Mouse (Mus musculus) fibroblast of lung, adult 2 months (primary cell): Measurements from ENCODE around the gene Olfr750.

ENCODE experiments used
- DNase-seq: peaks from one replicate; pipeline ENCODE4 v3.0.0-alpha.2; 2011; ENCODE audit warnings: low read depth

Olfr750 gene

GRCm38 (mm10) chr14:51027387-51028155 lies 46.7 kb downstream of the Olfr750 start:
- DNase-seq, result no peak

- peak; percentile 42 for DNase-seq
Measured at GRCm38 (mm10) chr14:51026391-51027133, 47.7 kb downstream of the Olfr750 start.

DNA sequence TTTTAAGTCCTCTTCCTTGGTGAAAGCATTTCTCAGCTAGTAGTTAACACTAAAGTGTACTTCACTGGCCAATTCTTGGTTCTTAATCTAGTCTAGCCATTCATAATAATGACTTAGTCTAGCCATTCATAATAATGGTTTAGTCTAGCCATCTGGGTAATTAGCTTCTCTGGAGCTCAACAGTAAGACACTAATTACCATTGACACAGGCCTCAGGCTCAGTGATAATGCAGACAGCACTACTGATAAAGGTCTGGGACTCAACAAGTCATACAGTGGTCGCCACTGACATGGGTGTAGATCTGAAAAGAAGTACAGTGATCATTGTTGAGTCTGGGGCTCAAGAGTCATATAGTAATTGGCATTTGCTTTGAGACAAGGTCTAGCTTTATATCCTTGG lies 49.4 kb downstream of the Olfr750 start:
- DNase-seq, result no peak

DNA sequence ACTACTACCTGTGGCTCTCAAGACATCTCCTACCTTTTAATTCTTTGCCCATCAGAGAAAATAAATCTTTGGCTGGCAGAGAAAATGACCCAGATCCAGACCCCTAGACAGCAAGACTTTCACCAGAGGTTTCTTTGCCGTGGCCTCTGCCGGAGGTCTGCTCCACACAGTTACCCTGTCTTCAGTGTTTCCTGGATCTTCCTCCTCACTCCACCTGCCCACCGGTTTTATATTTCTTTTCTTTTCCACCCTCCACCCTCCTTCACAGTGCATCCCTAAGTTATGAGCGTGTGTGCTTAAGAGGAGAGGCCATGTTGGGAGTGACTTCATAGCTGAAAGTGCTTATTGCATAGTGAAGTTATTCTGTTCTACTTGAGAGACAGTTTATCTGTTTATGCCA lies 50.8 kb downstream of the Olfr750 start:
- DNase-seq, result no peak

DNA sequence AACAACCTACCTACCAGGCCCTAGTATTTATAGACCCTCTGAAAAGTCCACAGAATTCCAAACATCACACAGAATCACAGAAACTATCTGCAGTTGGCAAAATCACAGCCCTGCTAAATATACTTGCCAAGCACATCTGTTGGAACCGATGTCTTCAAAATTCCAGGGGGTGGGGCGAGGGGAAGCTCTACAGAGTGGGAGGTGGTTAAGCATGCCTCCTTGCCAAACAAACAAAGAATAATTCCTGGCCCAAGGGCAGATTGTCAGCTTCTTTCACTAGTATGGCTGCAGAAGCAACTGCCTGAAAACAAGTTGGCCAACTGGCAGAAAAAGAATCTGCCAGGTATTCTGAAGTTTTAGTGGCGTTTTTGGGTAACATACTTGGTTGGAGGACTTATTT lies 57.0 kb downstream of the Olfr750 start:
- DNase-seq, result peak; percentile 17
